In genomic region chr12:15815576-15816253, GRCm38 (mm10) we compare ENCODE assay signal across 8 mouse cellular contexts. TPM values are rescaled to one million over a fixed set of nuclear protein-coding genes. Genes with fewer than 3 reads are reported as not detected.
A peak's percentile ranks its signal among the peaks of the same experiment; 100 is the strongest.
DNase-seq lines count a peak whose midpoint lies in the region; ATAC-seq and TF ChIP-seq lines count a peak whose summit lies in the region.

No protein-coding gene starts in this region.

- H3K4me3 ChIP-seq in forebrain, embryonic 13.5 days: peak overlapping the region; percentile 70
- H3K4me3 ChIP-seq in heart, postnatal 0 days (ENCODE audit: low read depth, low read length): peak overlapping the region; percentile 81
- peak overlapping the region; percentile 65 for H3K4me3 ChIP-seq in lung, embryonic 14.5 days (ENCODE audit: low read depth, low read length)

- peak overlapping the region; percentile 90 for H3K9ac ChIP-seq in forebrain, embryonic 13.5 days
- H3K9ac ChIP-seq in heart, postnatal 0 days (replicated peaks; ENCODE audit: low read depth, low read length): peak overlapping the region; percentile 95
- H3K9ac ChIP-seq in lung, embryonic 14.5 days: peak overlapping the region; percentile 82

- no peaks in the 10 kb centered on the region for H3K27me3 ChIP-seq in forebrain, embryonic 13.5 days
- no peaks in the 10 kb centered on the region for H3K27me3 ChIP-seq in heart, postnatal 0 days (ENCODE audit: control insufficient read depth, insufficient read depth, low read length)
- no peaks in the 10 kb centered on the region for H3K27me3 ChIP-seq in lung, embryonic 14.5 days (ENCODE audit: insufficient read depth, low read length)

- H3K4me1 ChIP-seq in forebrain, embryonic 13.5 days: peaks cover 22% of the 10 kb centered on the region
- H3K4me1 ChIP-seq in heart, postnatal 0 days (ENCODE audit: control insufficient read depth, insufficient read depth): peaks cover 21% of the 10 kb centered on the region; the same call in 1 of the 2 replicates
- peaks cover 4% of the 10 kb centered on the region; the same call in 1 of the 2 replicates for H3K4me1 ChIP-seq in lung, embryonic 14.5 days (ENCODE audit: insufficient read depth)

- TF ChIP-seq EP300 in heart, postnatal 0 days (IDR thresholded peaks at IDR 0.05; ENCODE audit: low read depth): no peak

- WGBS in forebrain, embryonic 13.5 days: under 1% methylated on average over 49 of the region's 49 CpGs
- under 1% methylated on average over 49 of the region's 49 CpGs for WGBS in heart, postnatal 0 days
- WGBS in lung, embryonic 14.5 days: 0% methylated on average over 49 of the region's 49 CpGs

- H3K4me2 ChIP-seq in forebrain, embryonic 13.5 days: peak overlapping the region; percentile 72
- peak overlapping the region; percentile 77 for H3K4me2 ChIP-seq in heart, postnatal 0 days (ENCODE audit: low read depth, low read length)
- H3K4me2 ChIP-seq in lung, embryonic 14.5 days: peak overlapping the region; percentile 68

- H3K9me3 ChIP-seq in forebrain, embryonic 13.5 days (replicated peaks): no peaks in the 10 kb centered on the region
- no peaks in the 10 kb centered on the region for H3K9me3 ChIP-seq in heart, postnatal 0 days (replicated peaks; ENCODE audit: control insufficient read depth, low read length)
- H3K9me3 ChIP-seq in lung, embryonic 14.5 days (ENCODE audit: low read depth, low read length): no peaks in the 10 kb centered on the region

- H3K36me3 ChIP-seq in forebrain, embryonic 13.5 days (ENCODE audit: poor library complexity, severe bottlenecking): no peaks in the 10 kb centered on the region
- 0 out of 2 replicates have a peak, but pooled peaks cover 5% of the 10 kb centered on the region for H3K36me3 ChIP-seq in heart, postnatal 0 days (replicated peaks; ENCODE audit: control insufficient read depth, insufficient read depth, low read length)
- H3K36me3 ChIP-seq in lung, embryonic 14.5 days (ENCODE audit: insufficient read depth): no peaks in the 10 kb centered on the region

- TF ChIP-seq CTCF in heart, postnatal 0 days (IDR thresholded peaks at IDR 0.05; ENCODE audit: low read depth): peak; percentile 48
- peak; percentile 48 for TF ChIP-seq CTCF in lung, embryonic 14.5 days (IDR thresholded peaks at IDR 0.05; ENCODE audit: low read depth)

- peak overlapping the region; percentile 97 for H3K27ac ChIP-seq in forebrain, embryonic 13.5 days
- peak overlapping the region; percentile 100 for H3K27ac ChIP-seq in heart, postnatal 0 days (ENCODE audit: low read depth)
- H3K27ac ChIP-seq in lung, embryonic 14.5 days (ENCODE audit: low read depth): peak overlapping the region; percentile 93

- peak; percentile 48 for ATAC-seq in forebrain, embryonic 13.5 days
- peak; percentile 13 for ATAC-seq in heart, postnatal 0 days (ENCODE audit: insufficient read depth, low read depth)
- ATAC-seq in lung, embryonic 14.5 days (ENCODE audit: insufficient read depth): peak; percentile 18
- ATAC-seq in neutrophil, adult 5-6 weeks (ENCODE audit: extremely low read depth, insufficient number of reproducible peaks, low FRiP score, poor library complexity, severe bottlenecking): peak; percentile 32

- DNase-seq in CD4-positive helper T cell, adult 2 months (ENCODE audit: low read depth, low spot score): peak; percentile 89
- DNase-seq in adrenal gland, postnatal 10 days: peak; percentile 68
- DNase-seq in heart, postnatal 0 days (ENCODE audit: low spot score): peak; percentile 92
- DNase-seq in kidney, postnatal 14 days: peak; percentile 81
- peak; percentile 84 for DNase-seq in lung, embryonic 14.5 days
- peak; percentile 74 for DNase-seq in testis, postnatal 10 days (ENCODE audit: low spot score)

RNA-seq across cellular contexts. Expression of gene Trib2, which starts 1.0 kb away (rescaled TPM):
- total RNA-seq in adrenal gland, postnatal 10 days (2021): 10 to 100 TPM; 24.8 to 25.1 TPM
- polyA plus RNA-seq in forebrain, embryonic 13.5 days (2015; fragmentation: Nextera tagmentation; extraction: Ambion mirVana): 76.6 and 81.6 TPM in 2 replicates
- total RNA-seq in heart, postnatal 0 days (2014; rRNA removed; ENCODE audit: low replicate concordance): 83.9 and 91.1 TPM in 2 replicates
- polyA plus RNA-seq in heart, postnatal 0 days (2015; fragmentation: Nextera tagmentation; extraction: Ambion mirVana): 55.0 and 57.1 TPM in 2 replicates
- polyA plus RNA-seq in lung, embryonic 14.5 days (2014; fragmentation: Nextera tagmentation; extraction: Ambion mirVana): 20.8 TPM in 2 replicates
- 34.3 and 39.2 TPM in 2 replicates for total RNA-seq in neutrophil, adult 5-6 weeks (2017)

Comparison
In these comparisons a context has a peak if more than half of its experiments do, and no peak if none do; other contexts are left out.
1. Peak in every context shown above with its lines: DNase-seq, ATAC-seq, H3K4me3 ChIP-seq and H3K27ac ChIP-seq.